Mouse (Mus musculus) left cerebral cortex, adult 18-20 months (tissue): ENCODE results near the gene Btn1a1. TPM values are rescaled to one million over a fixed set of nuclear protein-coding genes. Genes with fewer than 3 reads are reported as not detected.

Source experiments
- DNase-seq, 2 experiments: peaks; one replicate each; pipeline ENCODE4 v3.0.0; 2021 to 2022; ENCODE audit warnings: low spot score in 2 of 2, mixed read lengths in 1 of 2
- long read RNA-seq, 2 experiments: library from polyadenylated mRNA; stranded (forward); transcript quantifications; one replicate each; pipeline ENCODE4 v2.0.0; 2021
- total RNA-seq, 2 experiments: library from RNA; stranded (reverse); gene quantifications; 2 replicates each; pipeline ENCODE4 v1.2.3; 2021

The Btn1a1 gene
- total RNA-seq: not detected
- long read RNA-seq, experiment 1: 0 reads
- long read RNA-seq, experiment 2: 0 reads

GRCm38 (mm10) chr13:23465600-23466109 lies at the start of gene Btn1a1:
Gene Btn1a1, minus strand, starts transcription at chr13:23465901.
- no peak for DNase-seq

GRCm38 (mm10) chr13:23515281-23515680 lies 49.6 kb upstream of the Btn1a1 start:
- DNase-seq: no peak

- no peak for DNase-seq
Observed at GRCm38 (mm10) chr13:23513517-23513916, 47.8 kb upstream of the Btn1a1 start.

GRCm38 (mm10) chr13:23510127-23510526 lies 44.4 kb upstream of the Btn1a1 start:
- no peak for DNase-seq

GRCm38 (mm10) chr13:23506819-23507515 lies 41.3 kb upstream of the Btn1a1 start:
- DNase-seq: no peak

- DNase-seq: peak in 1 of 2 experiments; percentile 26
Observed at GRCm38 (mm10) chr13:23506351-23506750, 40.6 kb upstream of the Btn1a1 start.

- DNase-seq: no peak
Observed at GRCm38 (mm10) chr13:23505662-23506345, 40.1 kb upstream of the Btn1a1 start.

GRCm38 (mm10) chr13:23503797-23504196 lies 38.1 kb upstream of the Btn1a1 start:
- peak; percentile 51 to 67 for DNase-seq

- DNase-seq: no peak
Observed at GRCm38 (mm10) chr13:23502916-23503315, 37.2 kb upstream of the Btn1a1 start.

GRCm38 (mm10) chr13:23502031-23502567 lies 36.4 kb upstream of the Btn1a1 start:
- DNase-seq: no peak

GRCm38 (mm10) chr13:23501511-23501910 lies 35.8 kb upstream of the Btn1a1 start:
- no peak for DNase-seq

GRCm38 (mm10) chr13:23500424-23501200 lies 34.9 kb upstream of the Btn1a1 start:
- DNase-seq: peak; percentile 73 to 80

GRCm38 (mm10) chr13:23499943-23500342 lies 34.2 kb upstream of the Btn1a1 start:
- no peak for DNase-seq

- DNase-seq: no peak
Observed at GRCm38 (mm10) chr13:23498653-23499052, 33.0 kb upstream of the Btn1a1 start.

GRCm38 (mm10) chr13:23497656-23498321 lies 32.1 kb upstream of the Btn1a1 start:
- peak in 1 of 2 experiments; percentile 39 for DNase-seq

- no peak for DNase-seq
Observed at GRCm38 (mm10) chr13:23495526-23495925, 29.8 kb upstream of the Btn1a1 start.

GRCm38 (mm10) chr13:23491990-23492389 lies 26.3 kb upstream of the Btn1a1 start:
- no peak for DNase-seq

GRCm38 (mm10) chr13:23491263-23491662 lies 25.6 kb upstream of the Btn1a1 start:
- DNase-seq: no peak

GRCm38 (mm10) chr13:23490863-23491262 lies 25.2 kb upstream of the Btn1a1 start:
- DNase-seq: no peak

GRCm38 (mm10) chr13:23488400-23489322 lies 23.0 kb upstream of the Btn1a1 start, which contains the start of gene Btn2a2:
Gene Btn2a2, minus strand, starts transcription at chr13:23488857.
- DNase-seq: peak; percentile 48 to 59
